Comparison of ENCODE assay signal across 16 mouse cellular contexts in genomic region chr13:92743337-92743736, GRCm38 (mm10). TPM values are rescaled to one million over a fixed set of nuclear protein-coding genes. Genes with fewer than 3 reads are reported as not detected.
A peak's percentile ranks its signal among the peaks of the same experiment; 100 is the strongest.
DNase-seq lines count a peak whose midpoint lies in the region; ATAC-seq lines count a peak whose summit lies in the region.
"Had no signal": no experiment of that assay in that cellular context is flagged by ENCODE, and none has a peak within 500 bp of the region (broad histone marks: within the 10 kb centered on the region; RNA-seq: fewer than 3 reads in every experiment).

No protein-coding gene starts in this region.

- no peaks in the 10 kb centered on the region for H3K4me1 ChIP-seq in lung, embryonic 15.5 days
- H3K4me1 ChIP-seq in liver, embryonic 12.5 days, result peaks cover 41% of the 10 kb centered on the region
- no peaks in the 10 kb centered on the region for H3K4me1 ChIP-seq in stomach, embryonic 16.5 days (ENCODE audit: control insufficient read depth, insufficient read depth, low read length)
- H3K4me1 ChIP-seq: forebrain, embryonic 15.5 days; midbrain, embryonic 15.5 days had no signal

- 0 out of 2 replicates have a peak, but pooled peaks have one; percentile 14 for ATAC-seq in lung, embryonic 15.5 days (ENCODE audit: borderline replicate concordance, extremely low read depth, low FRiP score, low TSS enrichment)
- peak; percentile 100 for ATAC-seq in liver, embryonic 12.5 days
- ATAC-seq in stomach, embryonic 16.5 days (ENCODE audit: insufficient read depth, low FRiP score), result peak; percentile 29; the same call in 1 of the 2 replicates
- ATAC-seq in activated CD4-positive, CD25-positive, alpha-beta regulatory T cell, adult 4 months, result no peak
- ATAC-seq: forebrain, embryonic 15.5 days; inflammation-experienced regulatory T-cells, adult 6 months; midbrain, embryonic 15.5 days had no signal

- no peaks in the 10 kb centered on the region for H3K9me3 ChIP-seq in lung, embryonic 15.5 days
- no peaks in the 10 kb centered on the region for H3K9me3 ChIP-seq in liver, embryonic 12.5 days (replicated peaks)
- H3K9me3 ChIP-seq in stomach, embryonic 16.5 days (replicated peaks; ENCODE audit: control insufficient read depth, low read length), result no peaks in the 10 kb centered on the region
- H3K9me3 ChIP-seq: forebrain, embryonic 15.5 days; midbrain, embryonic 15.5 days had no signal

- H3K4me2 ChIP-seq in lung, embryonic 15.5 days, result no peak overlapping the region
- H3K4me2 ChIP-seq in liver, embryonic 12.5 days, result peak overlapping the region; percentile 65
- H3K4me2 ChIP-seq in stomach, embryonic 16.5 days (ENCODE audit: low read depth, low read length), result no peak overlapping the region
- H3K4me2 ChIP-seq: forebrain, embryonic 15.5 days; midbrain, embryonic 15.5 days had no signal

- no peak overlapping the region for H3K9ac ChIP-seq in lung, embryonic 15.5 days
- H3K9ac ChIP-seq in liver, embryonic 12.5 days, result peak overlapping the region; percentile 56
- no peak overlapping the region for H3K9ac ChIP-seq in stomach, embryonic 16.5 days (ENCODE audit: low read length)
- H3K9ac ChIP-seq: forebrain, embryonic 15.5 days; midbrain, embryonic 15.5 days had no signal

- no peaks in the 10 kb centered on the region for H3K27me3 ChIP-seq in lung, embryonic 15.5 days
- no peaks in the 10 kb centered on the region for H3K27me3 ChIP-seq in liver, embryonic 12.5 days (replicated peaks)
- H3K27me3 ChIP-seq in stomach, embryonic 16.5 days (ENCODE audit: control insufficient read depth, insufficient read depth, low read length), result no peaks in the 10 kb centered on the region
- H3K27me3 ChIP-seq: forebrain, embryonic 15.5 days; midbrain, embryonic 15.5 days had no signal

- no peak overlapping the region for H3K4me3 ChIP-seq in lung, embryonic 15.5 days
- H3K4me3 ChIP-seq in liver, embryonic 12.5 days, result 0 out of 2 replicates have a peak overlapping the region, but pooled peaks have one; percentile 16
- no peak overlapping the region for H3K4me3 ChIP-seq in stomach, embryonic 16.5 days (replicated peaks; ENCODE audit: low read length)
- H3K4me3 ChIP-seq: forebrain, embryonic 15.5 days; midbrain, embryonic 15.5 days had no signal

- DNase-seq in heart, adult 11 months, result peak; percentile 78
- DNase-seq in heart, postnatal 4 days, result no peak
- DNase-seq in lung, postnatal 4 days, result no peak
- DNase-seq in right cerebral cortex, postnatal 25 days, result no peak
- DNase-seq: adrenal gland, postnatal 25 days; cerebellum, adult 11-12 months; kidney, postnatal 10 days; layer of hippocampus, postnatal 36 days; lung, postnatal 10 days had no signal

- WGBS in lung, embryonic 15.5 days, result 72% methylated on average over 5 of the region's 5 CpGs
- 30% methylated on average over 5 of the region's 5 CpGs for WGBS in liver, embryonic 12.5 days (ENCODE audit: insufficient replicate concordance)
- WGBS in stomach, embryonic 16.5 days, result 73% methylated on average over 5 of the region's 5 CpGs

- no peak overlapping the region for H3K27ac ChIP-seq in lung, embryonic 15.5 days
- H3K27ac ChIP-seq in liver, embryonic 12.5 days, result peak overlapping the region; percentile 96
- H3K27ac ChIP-seq in stomach, embryonic 16.5 days (ENCODE audit: low read length), result no peak overlapping the region
- H3K27ac ChIP-seq: forebrain, embryonic 15.5 days; midbrain, embryonic 15.5 days had no signal

- no peaks in the 10 kb centered on the region for H3K36me3 ChIP-seq in lung, embryonic 15.5 days
- H3K36me3 ChIP-seq in liver, embryonic 12.5 days, result no peaks in the 10 kb centered on the region
- H3K36me3 ChIP-seq in stomach, embryonic 16.5 days (ENCODE audit: control insufficient read depth, insufficient read depth, low read length), result no peaks in the 10 kb centered on the region
- H3K36me3 ChIP-seq: forebrain, embryonic 15.5 days; midbrain, embryonic 15.5 days had no signal

RNA-seq across cellular contexts. Expression of gene Thbs4, which starts 51.3 kb away (rescaled TPM):
- total RNA-seq in heart, postnatal 4 days (2021), result 10 to 100 TPM; 23.8 to 27.2 TPM
- polyA plus RNA-seq in lung, embryonic 15.5 days (2015; fragmentation: Nextera tagmentation; extraction: Ambion mirVana), result 3.0 and 4.4 TPM in 2 replicates
- 0.13 and 0.17 TPM in 2 replicates for polyA plus RNA-seq in liver, embryonic 12.5 days (2016; fragmentation: Nextera tagmentation; extraction: Ambion mirVana)
- polyA plus RNA-seq in stomach, embryonic 16.5 days (2015; fragmentation: Nextera tagmentation; extraction: Ambion mirVana), result 4.6 and 6.1 TPM in 2 replicates
- polyA plus RNA-seq in activated CD4-positive, CD25-positive, alpha-beta regulatory T cell, adult 4 months (2017; shearing (Covaris generic)), result not detected
- polyA plus RNA-seq: inflammation-experienced regulatory T-cells, adult 6 months had no signal
